Mouse (Mus musculus) heart, embryonic 11.5 days (tissue): ENCODE results near the gene Ndufab1. TPM values are rescaled to one million over a fixed set of nuclear protein-coding genes. Genes with fewer than 3 reads are reported as not detected.
"Not testable (repeated sequence)": the region's sequence is repeated elsewhere in the genome, so short reads cannot be mapped to it uniquely, and the experiment has no call there.

Source experiments
- ATAC-seq: fragments of 200-750 bp; cut with Nextera tagmentation; replicated peaks from 2 replicates; pipeline ENCODE4 v1.8.0; 2017; ENCODE audit warnings: moderate library complexity; ENCODE audit not compliant: insufficient number of reproducible peaks, low FRiP score, low TSS enrichment
- H3K27ac ChIP-seq: fragments of 300-500 bp; sonication (generic); 2 replicates; pipeline ENCODE4 v1.5.1; 2014; ENCODE audit warnings: mild to moderate bottlenecking, low read depth, low read length
- H3K27me3 ChIP-seq: fragments of 300-500 bp; sonication (generic); 2 replicates; pipeline ENCODE4 v1.6.1; 2014; ENCODE audit warnings: mild to moderate bottlenecking, low read length, mixed read lengths; ENCODE audit not compliant: control insufficient read depth, insufficient read depth
- H3K36me3 ChIP-seq: fragments of 300-500 bp; sonication (generic); 2 replicates; pipeline ENCODE4 v1.6.1; 2014; ENCODE audit warnings: mild to moderate bottlenecking, low read length, moderate library complexity, mixed read lengths; ENCODE audit not compliant: control insufficient read depth, insufficient read depth
- H3K4me1 ChIP-seq: fragments of 300-500 bp; sonication (generic); 2 replicates; pipeline ENCODE4 v1.6.1; 2014; ENCODE audit warnings: low read length; ENCODE audit not compliant: control insufficient read depth, insufficient read depth
- H3K4me2 ChIP-seq: fragments of 300-500 bp; sonication (generic); 2 replicates; pipeline ENCODE4 v1.6.1; 2014; ENCODE audit warnings: mild to moderate bottlenecking, moderate library complexity
- H3K4me3 ChIP-seq: fragments of 300-500 bp; sonication (generic); 2 replicates; pipeline ENCODE4 v1.5.1; 2014; ENCODE audit warnings: low read depth, low read length
- H3K9ac ChIP-seq: fragments of 300-500 bp; sonication (generic); 2 replicates; pipeline ENCODE4 v1.6.1; 2014; ENCODE audit warnings: mild to moderate bottlenecking, low read depth, low read length, moderate library complexity
- H3K9me3 ChIP-seq: fragments of 300-500 bp; sonication (generic); replicated peaks from 2 replicates; pipeline ENCODE4 v1.6.1; 2016; ENCODE audit warnings: low read length; ENCODE audit not compliant: control insufficient read depth
- WGBS: fragments of 180-500 bp; shearing (Covaris S2); extraction: QIAGEN DNeasy Blood & Tissue Kit; methylation state at CpG from one replicate; pipeline ENCODE4 v1.1.7; 2014; ENCODE audit not compliant: insufficient replicate concordance; 5-methylcytosine and 5-hydroxymethylcytosine counted together
- polyA plus RNA-seq: library from polyadenylated mRNA; unstranded; fragments of >200 nt; fragmentation: Nextera tagmentation; extraction: Ambion mirVana; gene quantifications from 2 replicates; pipeline ENCODE4 v1.2.1, GENCODE M21; 2014

Ndufab1 gene
- polyA plus RNA-seq, 1 experiment from 2014 or later = 1,202 TPM

DNA sequence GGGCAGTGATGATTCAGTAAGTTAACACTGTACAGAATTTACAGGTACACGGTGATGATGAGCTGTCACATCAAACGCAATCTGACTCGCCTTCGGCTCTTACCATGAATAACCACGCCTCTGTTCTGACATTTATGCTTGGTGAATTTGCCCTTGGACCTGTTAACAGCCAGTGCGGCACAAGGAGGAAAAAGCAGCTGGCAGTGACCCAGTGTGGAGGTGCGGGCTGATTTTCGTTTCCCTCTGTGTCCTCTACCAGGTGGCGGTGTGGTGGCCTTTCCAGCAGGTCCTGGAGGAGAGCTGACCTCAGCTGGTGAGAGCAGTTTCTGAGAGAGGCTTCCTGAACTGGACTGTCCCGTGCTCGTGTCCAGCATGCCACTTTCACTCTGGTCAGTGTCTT lies 25.3 kb upstream of the Ndufab1 start:
- ATAC-seq = no peak
- H3K27ac ChIP-seq = no peak overlapping the region
- H3K4me2 ChIP-seq = no peak overlapping the region
- WGBS = 91% methylated on average over 11 of the region's 11 CpGs
- no peaks in the 10 kb centered on the region for H3K27me3 ChIP-seq
- H3K9ac ChIP-seq = no peak overlapping the region
- peaks cover 9% of the 10 kb centered on the region; the same call in 1 of the 2 replicates for H3K36me3 ChIP-seq
- no peak overlapping the region for H3K4me3 ChIP-seq
- no peaks in the 10 kb centered on the region for H3K4me1 ChIP-seq
- H3K9me3 ChIP-seq = no peaks in the 10 kb centered on the region

DNA sequence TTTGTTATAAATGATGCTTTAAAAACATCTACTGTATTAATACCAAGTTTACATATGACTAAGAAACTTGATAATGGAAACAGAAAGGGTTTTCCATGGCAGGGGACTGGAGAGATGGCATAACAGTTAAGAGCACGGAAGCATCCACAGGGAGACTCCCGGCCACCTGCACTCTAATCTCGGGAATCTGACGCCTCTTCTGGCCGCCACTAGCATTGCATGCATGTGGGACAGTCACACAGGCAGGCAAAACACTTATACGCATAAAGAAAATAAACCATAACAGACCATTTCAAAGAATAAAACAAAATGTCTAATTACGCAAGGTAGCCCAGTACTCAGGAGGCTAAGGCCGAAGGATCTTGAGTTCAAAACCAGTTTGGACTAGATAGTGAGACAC lies 23.9 kb upstream of the Ndufab1 start:
- Histone ChIP-seq H3K4me1 (no peaks in the 10 kb centered on the region), H3K9ac (no peak overlapping the region), H3K36me3 (peaks cover 10% of the 10 kb centered on the region; the same call in 1 of the 2 replicates), H3K4me2 (no peak overlapping the region), H3K27ac (no peak overlapping the region), H3K27me3 (no peaks in the 10 kb centered on the region), H3K4me3 (no peak overlapping the region), H3K9me3 (no peaks in the 10 kb centered on the region)
- no peak for ATAC-seq
- 72% methylated on average over 8 of the region's 8 CpGs for WGBS

DNA sequence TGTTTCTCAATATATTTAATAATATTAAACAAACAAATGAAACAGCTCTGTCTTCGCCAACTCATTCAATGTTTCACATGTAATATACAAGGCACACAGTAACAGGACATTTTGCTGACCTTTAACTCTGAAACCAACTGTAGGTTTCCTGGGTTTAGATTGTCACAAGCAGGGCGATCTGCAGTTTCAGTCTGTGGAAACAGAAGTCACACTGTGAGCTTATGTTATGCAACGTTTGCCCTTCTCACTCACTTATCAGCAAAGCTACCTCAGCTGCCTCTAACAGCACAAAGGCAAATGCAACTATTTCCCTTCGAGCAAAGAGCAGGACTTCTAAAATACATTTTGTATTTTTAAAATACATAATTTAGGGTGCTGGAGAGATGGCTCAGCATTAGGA lies 21.8 kb upstream of the Ndufab1 start:
- no peak overlapping the region for H3K4me3 ChIP-seq
- H3K9ac ChIP-seq = no peak overlapping the region
- no peak overlapping the region for H3K4me2 ChIP-seq
- WGBS = 80% methylated on average over 4 of the region's 4 CpGs
- H3K4me1 ChIP-seq = no peaks in the 10 kb centered on the region
- no peak for ATAC-seq
- H3K27me3 ChIP-seq = no peaks in the 10 kb centered on the region
- no peak overlapping the region for H3K27ac ChIP-seq
- peaks cover 13% of the 10 kb centered on the region; the same call in 1 of the 2 replicates for H3K36me3 ChIP-seq
- no peaks in the 10 kb centered on the region for H3K9me3 ChIP-seq

DNA sequence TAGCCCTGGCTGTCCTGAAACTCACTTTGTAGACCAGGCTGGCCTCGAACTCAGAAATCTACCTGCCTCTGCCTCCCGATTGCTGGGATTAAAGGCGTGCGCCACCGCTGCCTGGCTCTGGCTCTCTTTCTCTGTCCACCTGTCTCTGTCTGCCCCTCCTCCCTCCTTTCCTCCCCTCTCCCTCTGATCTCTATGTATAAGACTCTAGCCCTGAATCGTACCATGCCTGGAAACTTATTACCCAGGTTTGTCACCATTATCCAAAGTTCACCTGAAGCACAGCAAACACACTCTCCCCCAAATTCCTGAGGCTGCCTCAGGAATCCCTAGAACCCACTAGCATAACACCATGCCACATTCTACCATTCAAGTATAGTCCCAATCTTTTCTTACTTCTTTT lies 6.5 kb upstream of the Ndufab1 start:
- no peak overlapping the region for H3K4me3 ChIP-seq
- no peaks in the 10 kb centered on the region for H3K9me3 ChIP-seq
- H3K27me3 ChIP-seq = no peaks in the 10 kb centered on the region
- no peaks in the 10 kb centered on the region for H3K4me1 ChIP-seq
- WGBS = 97% methylated on average over 6 of the region's 6 CpGs
- no peak overlapping the region for H3K4me2 ChIP-seq
- no peak overlapping the region for H3K9ac ChIP-seq
- no peak overlapping the region for H3K27ac ChIP-seq
- ATAC-seq = no peak
- peaks cover 2% of the 10 kb centered on the region; the same call in 1 of the 2 replicates for H3K36me3 ChIP-seq

DNA sequence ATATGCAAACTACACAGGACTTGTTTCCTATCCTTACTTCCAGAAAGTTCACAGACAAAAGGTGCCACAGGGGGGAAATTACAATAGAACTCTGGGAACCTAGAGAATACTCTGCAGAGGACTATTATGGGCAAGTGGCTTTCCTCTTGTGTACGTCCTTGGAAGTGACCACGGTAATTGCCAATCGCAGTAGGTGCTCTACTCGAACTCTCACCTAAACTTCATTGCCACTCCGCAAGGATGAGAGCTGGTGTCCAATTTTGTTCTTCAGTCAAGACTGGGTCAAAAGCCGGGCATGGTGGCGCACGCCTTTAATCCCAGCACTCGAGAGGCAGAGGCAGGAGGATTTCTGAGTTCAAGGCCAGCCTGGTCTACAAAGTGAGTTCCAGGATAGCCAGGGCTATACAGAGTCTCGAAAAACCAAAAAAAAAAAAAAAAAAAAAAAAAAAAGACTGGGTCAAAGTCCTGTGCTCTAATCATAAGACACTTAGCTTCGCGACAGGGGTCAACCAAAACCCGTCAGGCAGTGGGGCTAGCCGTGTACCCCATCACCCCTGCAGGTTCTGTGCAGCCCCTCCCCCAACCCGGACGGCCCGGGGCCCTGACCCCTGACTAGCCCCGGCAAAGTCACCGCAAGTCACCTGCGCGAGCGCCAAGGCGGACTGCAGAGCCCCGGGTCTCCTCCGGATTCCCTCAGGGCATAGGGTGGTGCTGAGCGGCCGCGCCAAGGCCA lies 506 bp downstream of the Ndufab1 start:
- not testable (repeated sequence) for H3K27me3 ChIP-seq, H3K9me3 ChIP-seq
- ATAC-seq = peak; percentile 67
- Histone ChIP-seq H3K36me3 (peaks cover 14% of the 10 kb centered on the region), H3K4me3 (peak overlapping the region; percentile 73), H3K4me2 (peak overlapping the region; percentile 93), H3K9ac (peak overlapping the region; percentile 89), H3K27ac (peak overlapping the region; percentile 62; the same call in 1 of the 2 replicates), H3K4me1 (peaks cover 11% of the 10 kb centered on the region)
- 4% methylated on average over 25 of the region's 28 CpGs for WGBS

GRCm38 (mm10) chr7:122099222-122099621 lies 2.5 kb downstream of the Ndufab1 start:
- Histone ChIP-seq H3K27me3 (no peaks in the 10 kb centered on the region), H3K36me3 (peaks cover 32% of the 10 kb centered on the region), H3K4me2 (no peak overlapping the region), H3K4me3 (no peak overlapping the region), H3K9ac (no peak overlapping the region), H3K4me1 (peaks cover 11% of the 10 kb centered on the region), H3K27ac (no peak overlapping the region), H3K9me3 (no peaks in the 10 kb centered on the region)
- WGBS = 71% methylated on average over 4 of the region's 4 CpGs
- ATAC-seq = no peak

DNA sequence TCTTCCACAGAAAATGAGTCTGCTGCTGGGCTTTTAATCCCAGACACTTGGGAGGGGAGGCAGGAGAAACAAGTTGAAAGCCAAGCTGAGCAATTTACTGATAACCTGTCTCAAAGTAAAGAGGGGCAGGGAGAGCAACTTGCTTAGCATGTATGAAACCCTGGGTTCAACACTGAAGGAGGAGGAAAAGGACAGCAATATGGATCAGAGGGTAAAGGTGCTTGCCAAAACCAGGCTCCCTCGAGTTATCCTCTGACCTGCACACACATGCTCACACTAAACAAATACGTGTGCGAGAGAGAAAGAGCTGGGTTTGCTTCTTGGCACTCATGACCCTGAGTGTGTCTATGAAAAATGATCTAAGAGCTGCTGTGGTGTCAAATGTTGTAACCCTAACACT lies 3.7 kb downstream of the Ndufab1 start:
- no peak overlapping the region for H3K4me2 ChIP-seq
- peaks cover 32% of the 10 kb centered on the region for H3K36me3 ChIP-seq
- H3K27ac ChIP-seq = no peak overlapping the region
- ATAC-seq = no peak
- H3K4me1 ChIP-seq = peaks cover 11% of the 10 kb centered on the region
- 93% methylated on average over 3 of the region's 3 CpGs for WGBS
- no peak overlapping the region for H3K4me3 ChIP-seq
- H3K27me3 ChIP-seq = no peaks in the 10 kb centered on the region
- no peak overlapping the region for H3K9ac ChIP-seq
- H3K9me3 ChIP-seq = no peaks in the 10 kb centered on the region

DNA sequence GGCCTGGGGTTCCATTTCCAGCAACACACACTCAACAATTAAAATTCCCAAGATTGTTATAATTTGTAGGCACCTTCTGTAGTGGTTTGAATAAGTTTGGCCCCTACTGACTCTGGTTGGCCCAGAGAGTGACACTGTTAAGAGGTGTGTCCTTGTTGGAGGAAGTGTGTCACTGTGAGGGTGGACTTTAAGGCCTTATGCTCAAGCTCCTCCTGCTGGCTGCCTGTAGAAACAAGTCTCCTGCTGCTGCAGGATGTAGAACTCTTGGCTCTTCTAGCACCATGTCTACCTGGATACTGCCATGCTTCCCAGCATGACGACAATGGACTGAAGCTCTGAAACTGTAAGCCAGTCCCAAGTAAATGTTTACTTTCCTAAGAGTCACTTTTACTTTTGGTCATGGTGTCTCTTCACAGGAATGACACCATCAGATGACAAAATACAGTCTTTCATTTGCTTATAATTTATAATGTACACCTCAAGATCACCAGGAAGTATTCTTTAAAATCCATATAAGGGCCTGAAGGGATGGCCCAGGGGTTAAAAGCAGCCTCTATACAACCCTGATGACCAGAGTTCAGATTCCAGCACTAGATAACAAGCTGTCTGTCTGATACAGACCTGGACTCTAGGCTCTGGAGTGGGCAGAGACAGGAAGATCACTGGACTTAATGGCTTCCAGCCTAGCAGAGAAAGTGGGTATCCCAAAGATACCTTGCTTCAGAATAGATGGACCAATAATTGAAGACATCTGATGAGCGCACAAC lies 6.9 kb downstream of the Ndufab1 start:
- H3K36me3 ChIP-seq = peaks cover 45% of the 10 kb centered on the region
- no peak overlapping the region for H3K4me2 ChIP-seq
- H3K4me3 ChIP-seq = no peak overlapping the region
- no peak for ATAC-seq
- H3K9ac ChIP-seq = no peak overlapping the region
- H3K27me3 ChIP-seq = no peaks in the 10 kb centered on the region
- WGBS = 93% methylated on average over 2 of the region's 2 CpGs
- 0 out of 2 replicates have a peak, but pooled peaks cover under 1% of the 10 kb centered on the region for H3K4me1 ChIP-seq
- no peaks in the 10 kb centered on the region for H3K9me3 ChIP-seq
- no peak overlapping the region for H3K27ac ChIP-seq
